Mouse (Mus musculus) E14TG2a.4 (cell line): Measurements from ENCODE around the gene Mpzl3.
"Not testable (repeated sequence)": the region's sequence is repeated elsewhere in the genome, so short reads cannot be mapped to it uniquely, and the experiment has no call there.

Experiments
- H3K27me3 ChIP-seq: 2 replicates; pipeline ENCODE4 v1.6.1; 2014; ENCODE audit warnings: low read length, control low read depth; ENCODE audit not compliant: insufficient read depth
- H3K36me3 ChIP-seq: 2 replicates; pipeline ENCODE4 v1.6.1; 2014; ENCODE audit warnings: low read length, control low read depth; ENCODE audit not compliant: insufficient read depth
- H3K4me1 ChIP-seq: replicated peaks from 2 replicates; pipeline ENCODE4 v1.6.1; 2014; ENCODE audit warnings: low read depth, low read length, control low read depth
- H3K4me3 ChIP-seq: replicated peaks from 2 replicates; pipeline ENCODE4 v1.5.1; 2014; ENCODE audit warnings: mild to moderate bottlenecking, low read length
- H3K9me3 ChIP-seq: 2 replicates; pipeline ENCODE4 v1.6.1; 2014; ENCODE audit warnings: low read length, control low read depth
- CTCF ChIP-seq: conservative IDR thresholded peaks from 2 replicates; pipeline ENCODE4 v1.5.1; 2014; ENCODE audit warnings: low read length
- NANOG ChIP-seq: IDR thresholded peaks from 2 replicates; pipeline ENCODE4 v1.6.1; 2014; ENCODE audit warnings: borderline replicate concordance, low read length, mixed read lengths
- POU5F1 ChIP-seq: IDR thresholded peaks from 2 replicates; pipeline ENCODE4 v1.6.1; 2014; ENCODE audit warnings: low read length, borderline replicate concordance

The Mpzl3 gene

DNA sequence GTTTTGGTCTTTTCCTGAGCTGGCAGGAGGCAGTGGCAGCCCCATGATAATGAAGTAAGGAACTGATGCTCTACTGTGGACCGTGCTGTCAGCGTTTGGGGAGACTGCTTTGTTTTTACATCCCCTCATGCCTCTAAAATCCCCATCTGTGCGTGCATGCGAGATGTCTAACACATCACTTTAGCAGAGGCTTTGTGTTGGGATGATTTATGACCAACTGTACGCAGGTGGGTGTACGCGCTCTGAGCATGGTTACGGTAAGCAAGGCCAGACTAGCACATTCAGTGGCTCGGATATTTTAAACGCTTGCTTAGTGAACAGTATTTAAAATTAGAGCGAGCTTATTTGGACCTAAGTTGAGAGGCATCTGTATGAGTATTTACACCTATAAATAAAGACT lies 37.0 kb upstream of the Mpzl3 start:
- Histone ChIP-seq H3K4me1 (no peaks in the 10 kb centered on the region), H3K27me3 (no peaks in the 10 kb centered on the region; the same call in 1 of the 2 replicates), H3K9me3 (no peaks in the 10 kb centered on the region), H3K36me3 (no peaks in the 10 kb centered on the region), H3K4me3 (no peak overlapping the region)
- TF ChIP-seq NANOG (no peak), POU5F1 (no peak)

DNA sequence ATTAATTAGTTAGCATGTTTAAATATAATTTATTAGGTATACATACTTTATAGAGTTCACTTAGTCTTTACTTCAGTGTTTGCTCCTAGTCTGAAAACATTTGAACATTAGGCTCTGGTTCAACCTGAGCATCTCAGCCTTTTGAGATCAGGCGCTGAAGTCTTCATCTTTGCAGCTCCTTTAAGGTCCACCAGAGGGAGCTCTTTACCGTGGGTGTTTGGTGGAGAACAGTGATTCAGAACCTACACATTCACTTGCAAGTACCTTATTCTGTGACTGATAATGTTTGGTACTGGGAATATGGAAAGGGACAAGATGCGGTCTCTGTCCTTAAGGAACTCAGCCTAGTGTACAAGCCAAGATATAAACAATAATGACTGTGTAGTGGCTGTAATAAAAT lies 32.2 kb upstream of the Mpzl3 start:
- Histone ChIP-seq H3K27me3 (peaks cover 9% of the 10 kb centered on the region; the same call in 1 of the 2 replicates), H3K4me3 (no peak overlapping the region), H3K4me1 (no peaks in the 10 kb centered on the region), H3K9me3 (no peaks in the 10 kb centered on the region), H3K36me3 (no peaks in the 10 kb centered on the region)
- TF ChIP-seq CTCF (peak; percentile 48), NANOG (no peak), POU5F1 (no peak)

DNA sequence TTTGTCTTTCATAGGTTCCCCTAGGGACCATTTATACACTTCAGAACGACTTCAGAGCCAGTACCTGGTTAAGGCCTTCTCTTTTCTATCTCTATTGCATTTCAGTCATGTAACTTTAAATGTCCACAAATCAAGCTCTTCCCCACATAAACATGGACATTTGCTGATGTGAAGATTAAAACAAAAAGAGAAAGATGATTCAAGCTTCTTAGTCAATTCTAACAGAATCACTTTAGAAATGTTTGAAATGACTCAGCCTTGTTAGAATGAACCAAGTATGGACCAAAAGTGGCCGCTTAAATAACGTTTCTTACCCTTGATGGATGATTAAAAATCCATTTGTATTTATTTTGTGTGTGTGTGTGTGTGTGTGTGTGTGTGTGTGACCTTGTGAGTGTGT lies 31.3 kb upstream of the Mpzl3 start:
- Histone ChIP-seq H3K27me3 (peaks cover 9% of the 10 kb centered on the region; the same call in 1 of the 2 replicates), H3K4me1 (no peaks in the 10 kb centered on the region), H3K9me3 (no peaks in the 10 kb centered on the region), H3K36me3 (no peaks in the 10 kb centered on the region), H3K4me3 (no peak overlapping the region)
- no peak for TF ChIP-seq CTCF
- no peak for TF ChIP-seq NANOG
- TF ChIP-seq POU5F1, result no peak

DNA sequence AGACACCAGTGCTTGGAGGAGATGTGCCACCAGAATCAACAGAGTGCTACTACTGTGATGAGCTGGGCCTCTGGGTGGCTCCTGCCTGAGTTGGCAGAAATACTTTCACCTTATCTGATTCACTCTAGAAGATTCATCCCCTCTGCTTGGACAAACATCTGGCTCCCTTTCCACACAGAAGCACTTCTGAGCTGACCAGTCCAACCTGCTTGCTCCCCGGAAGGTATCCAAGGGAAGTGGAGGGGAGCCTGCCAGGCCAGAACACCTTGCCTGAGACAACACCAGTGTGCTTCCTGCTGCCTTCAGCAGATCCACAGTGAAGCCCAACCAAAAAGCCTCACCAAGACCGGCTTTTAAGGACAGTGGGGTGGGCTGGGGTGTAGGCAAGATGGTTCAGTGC lies 30.8 kb upstream of the Mpzl3 start:
- H3K4me3 ChIP-seq, result no peak overlapping the region
- H3K27me3 ChIP-seq, result peaks cover 9% of the 10 kb centered on the region; the same call in 1 of the 2 replicates
- no peaks in the 10 kb centered on the region for H3K9me3 ChIP-seq
- H3K4me1 ChIP-seq, result no peaks in the 10 kb centered on the region
- H3K36me3 ChIP-seq, result no peaks in the 10 kb centered on the region
- no peak for TF ChIP-seq POU5F1
- no peak for TF ChIP-seq CTCF
- no peak for TF ChIP-seq NANOG

DNA sequence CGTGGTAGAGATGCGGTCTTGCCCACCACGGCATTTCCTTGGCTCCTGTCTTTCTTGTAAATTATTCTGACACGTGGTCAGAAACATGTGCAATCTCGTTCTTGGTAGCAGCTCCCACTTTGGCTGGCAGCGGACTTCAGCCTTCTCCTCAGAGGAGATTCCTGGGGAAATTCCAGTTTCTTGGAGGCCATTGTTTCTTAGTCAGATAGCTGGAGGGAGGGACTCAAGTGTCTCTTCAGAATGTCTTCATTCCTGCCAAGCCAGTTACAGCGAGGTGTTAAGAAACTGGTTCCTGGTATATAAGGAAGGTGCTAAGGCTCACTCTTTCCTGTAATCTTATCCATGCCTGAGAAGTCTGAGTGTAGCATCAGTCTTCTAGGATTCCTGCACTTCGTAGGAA lies 27.6 kb upstream of the Mpzl3 start:
- no peaks in the 10 kb centered on the region for H3K36me3 ChIP-seq
- H3K9me3 ChIP-seq, result no peaks in the 10 kb centered on the region
- H3K27me3 ChIP-seq, result peaks cover 22% of the 10 kb centered on the region
- no peak overlapping the region for H3K4me3 ChIP-seq
- TF ChIP-seq NANOG, result no peak
- TF ChIP-seq POU5F1, result no peak
- TF ChIP-seq CTCF, result no peak
- H3K4me1 ChIP-seq, result no peaks in the 10 kb centered on the region

DNA sequence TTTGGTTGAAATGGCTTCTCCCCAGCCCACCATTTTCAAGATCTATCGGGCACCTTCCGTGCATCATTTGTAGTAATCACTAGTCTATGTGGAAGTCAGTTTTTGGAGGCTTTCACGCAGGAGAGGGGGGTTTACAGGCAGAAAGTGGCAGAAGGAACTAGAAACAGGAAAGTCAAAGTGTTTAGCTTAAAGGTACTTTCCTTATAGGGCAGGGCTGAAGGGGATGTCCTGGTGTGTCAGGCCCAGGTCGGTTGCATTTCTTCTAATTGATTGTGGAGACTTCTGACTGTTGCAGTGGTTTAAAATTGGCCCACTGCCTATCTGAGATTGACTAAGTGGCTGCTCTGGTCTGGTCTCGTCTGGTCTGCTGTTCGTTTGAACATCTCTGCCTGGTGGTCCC lies 24.6 kb upstream of the Mpzl3 start:
- H3K27me3 ChIP-seq, result peaks cover 22% of the 10 kb centered on the region
- TF ChIP-seq CTCF (no peak), NANOG (no peak), POU5F1 (no peak)
- H3K4me1 ChIP-seq, result no peaks in the 10 kb centered on the region

DNA sequence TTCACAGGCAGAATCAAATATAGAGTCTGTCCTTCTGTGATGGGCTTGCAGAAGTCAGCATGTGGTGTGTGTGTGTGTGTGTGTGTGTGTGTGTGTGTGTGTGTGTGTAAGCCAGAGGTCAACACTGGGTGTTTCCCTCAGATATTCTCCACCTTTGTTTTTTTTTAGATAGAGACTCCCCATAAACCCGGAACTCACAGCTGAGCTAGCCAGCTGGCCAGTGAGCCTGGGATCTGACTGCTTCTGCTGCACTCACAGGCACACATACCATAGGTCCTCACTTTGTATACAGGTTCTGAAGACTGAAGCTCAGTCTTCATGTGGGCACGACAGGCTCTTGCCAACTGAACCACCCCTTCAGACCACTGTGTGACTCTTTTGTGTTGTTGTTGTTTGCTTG lies 22.7 kb upstream of the Mpzl3 start:
- TF ChIP-seq NANOG (no peak), POU5F1 (no peak), CTCF (no peak)
- no peak overlapping the region for H3K4me3 ChIP-seq
- peaks cover 20% of the 10 kb centered on the region for H3K27me3 ChIP-seq
- no peaks in the 10 kb centered on the region for H3K4me1 ChIP-seq
- H3K36me3 ChIP-seq, result no peaks in the 10 kb centered on the region
- no peaks in the 10 kb centered on the region for H3K9me3 ChIP-seq

More for the DNA sequence above, 24.6 kb upstream of the Mpzl3 start:
- H3K36me3 ChIP-seq, result no peaks in the 10 kb centered on the region
- H3K9me3 ChIP-seq, result no peaks in the 10 kb centered on the region
- H3K4me3 ChIP-seq, result no peak overlapping the region

DNA sequence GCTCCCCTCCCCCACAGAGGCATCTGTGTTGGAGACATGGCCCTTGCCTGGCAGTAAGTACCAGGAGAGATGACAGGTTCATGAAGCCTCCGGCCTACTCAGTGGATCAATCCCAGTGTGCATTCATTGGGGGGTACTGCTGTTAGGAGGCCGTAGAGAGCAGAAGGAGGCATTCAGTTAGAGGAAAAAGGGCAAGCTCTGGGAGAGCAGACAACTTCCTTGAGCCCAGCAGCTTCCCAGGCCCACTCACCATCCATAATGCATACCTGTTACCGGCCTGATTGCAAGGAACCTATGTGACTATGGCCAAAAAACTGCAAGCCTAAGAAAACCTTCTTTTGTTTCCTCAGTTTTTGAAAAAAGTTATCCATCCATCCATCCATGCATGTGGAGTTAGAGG lies 20.5 kb upstream of the Mpzl3 start:
- TF ChIP-seq NANOG, result no peak
- Histone ChIP-seq H3K36me3 (no peaks in the 10 kb centered on the region), H3K4me3 (no peak overlapping the region), H3K9me3 (no peaks in the 10 kb centered on the region), H3K27me3 (peaks cover 36% of the 10 kb centered on the region), H3K4me1 (no peaks in the 10 kb centered on the region)

DNA sequence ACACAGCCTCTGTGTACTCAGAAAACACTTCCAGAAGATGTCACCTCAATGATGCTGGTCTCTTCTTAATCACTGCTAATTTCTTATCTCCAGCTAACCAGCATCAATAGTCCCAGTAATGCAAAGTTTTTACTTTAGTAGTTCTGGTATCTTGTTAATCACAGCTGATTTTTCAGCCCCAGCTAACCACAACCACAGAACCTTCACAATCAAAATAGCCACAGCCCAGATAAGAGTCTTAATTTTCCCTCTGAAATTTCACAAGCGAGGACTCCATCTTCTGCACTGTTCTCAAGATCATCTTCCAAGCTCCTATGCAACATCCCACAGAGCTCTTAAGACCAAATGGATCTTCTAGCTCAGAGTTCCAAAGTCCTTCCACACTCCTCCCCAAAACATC lies 17.2 kb upstream of the Mpzl3 start:
- peaks cover 28% of the 10 kb centered on the region for H3K4me1 ChIP-seq
- H3K9me3 ChIP-seq, H3K4me3 ChIP-seq, H3K36me3 ChIP-seq: not testable (repeated sequence)
- H3K27me3 ChIP-seq, result peaks cover 46% of the 10 kb centered on the region
